ENCODE assay signal across 11 mouse cellular contexts in the genomic region with DNA sequence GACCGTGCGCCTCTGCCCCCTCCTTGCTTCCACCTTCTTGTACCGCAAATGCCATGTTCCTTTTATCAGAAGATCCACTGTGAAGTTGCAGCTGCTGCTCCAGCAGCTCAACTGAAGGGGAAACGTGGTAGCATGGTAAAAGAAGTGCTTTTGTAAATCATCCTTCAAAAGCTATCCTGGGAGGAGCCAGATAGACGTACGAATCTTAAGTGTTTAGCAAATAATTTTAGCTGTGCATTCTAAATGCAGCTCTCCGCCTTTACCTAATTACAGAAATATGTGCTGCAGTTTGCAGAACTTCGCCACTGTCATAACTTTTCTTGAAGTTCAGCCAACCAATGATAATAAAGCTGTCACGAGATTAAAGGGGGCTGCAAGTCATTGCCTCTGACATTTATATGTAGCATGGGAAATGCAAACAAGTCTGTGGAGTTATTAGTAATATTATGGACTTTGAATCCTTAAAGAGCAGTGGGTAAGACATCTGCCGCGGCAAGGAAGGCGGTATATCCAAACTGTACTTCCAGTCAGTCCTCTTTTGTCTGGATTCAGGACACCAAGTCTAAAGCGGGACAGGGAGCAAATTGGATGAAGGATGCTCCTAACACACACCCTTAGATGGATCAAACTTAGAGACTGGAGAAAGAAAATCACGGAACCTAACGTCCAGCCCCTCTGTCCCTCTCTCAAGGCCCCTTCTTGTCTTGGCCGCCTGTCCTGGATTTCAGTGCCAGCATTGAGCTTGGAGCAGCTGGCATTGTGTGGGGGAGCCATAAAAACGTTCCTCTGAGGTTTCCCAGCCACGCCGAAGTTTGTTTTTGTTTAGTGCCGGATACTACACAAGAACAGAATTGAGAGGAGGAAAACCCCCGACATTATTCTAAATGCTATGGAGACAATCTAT.
A peak's percentile ranks its signal among the peaks of the same experiment; 100 is the strongest.
DNase-seq lines count a peak whose midpoint lies in the region; ATAC-seq and TF ChIP-seq lines count a peak whose summit lies in the region.
"Had no signal": no experiment of that assay in that cellular context is flagged by ENCODE, and none has a peak within 500 bp of the region (broad histone marks: within the 10 kb centered on the region; RNA-seq: fewer than 3 reads in every experiment).

No protein-coding gene starts in this region.

- H3K27me3 ChIP-seq in hindbrain, postnatal 0 days (ENCODE audit: insufficient read depth, low read length): no peaks in the 10 kb centered on the region
- H3K27me3 ChIP-seq in hindbrain, embryonic 14.5 days (ENCODE audit: control insufficient read depth, insufficient read depth, low read length): no peaks in the 10 kb centered on the region
- no peaks in the 10 kb centered on the region; the same call in 1 of the 2 replicates for H3K27me3 ChIP-seq in midbrain, postnatal 0 days (ENCODE audit: insufficient read depth, low read length)
- H3K27me3 ChIP-seq in midbrain, embryonic 14.5 days (ENCODE audit: control insufficient read depth, insufficient read depth, low read length): no peaks in the 10 kb centered on the region; the same call in 1 of the 2 replicates
- H3K27me3 ChIP-seq in limb, embryonic 11.5 days (ENCODE audit: control insufficient read depth, insufficient read depth, low read length): no peaks in the 10 kb centered on the region
- no peaks in the 10 kb centered on the region for H3K27me3 ChIP-seq in stomach, embryonic 15.5 days (replicated peaks)

- H3K9ac ChIP-seq in hindbrain, postnatal 0 days (replicated peaks; ENCODE audit: low read length): no peak overlapping the region
- no peak overlapping the region for H3K9ac ChIP-seq in hindbrain, embryonic 14.5 days
- no peak overlapping the region for H3K9ac ChIP-seq in midbrain, postnatal 0 days (replicated peaks; ENCODE audit: low read length, poor library complexity, severe bottlenecking)
- H3K9ac ChIP-seq in midbrain, embryonic 14.5 days (replicated peaks; ENCODE audit: low read length): no peak overlapping the region
- no peak overlapping the region for H3K9ac ChIP-seq in limb, embryonic 11.5 days (ENCODE audit: low read length)
- H3K9ac ChIP-seq in stomach, embryonic 15.5 days: no peak overlapping the region
- H3K9ac ChIP-seq: forebrain, embryonic 13.5 days; midbrain, embryonic 12.5 days had no signal

- 59% methylated on average over 21 of the region's 21 CpGs for WGBS in hindbrain, postnatal 0 days
- WGBS in hindbrain, embryonic 14.5 days: 73% methylated on average over 21 of the region's 21 CpGs
- 70% methylated on average over 21 of the region's 21 CpGs for WGBS in midbrain, postnatal 0 days
- WGBS in midbrain, embryonic 14.5 days: 77% methylated on average over 21 of the region's 21 CpGs
- 48% methylated on average over 21 of the region's 21 CpGs for WGBS in limb, embryonic 11.5 days
- 51% methylated on average over 21 of the region's 21 CpGs for whole genome bisulfite sequencing in stomach, embryonic 15.5 days

- no peaks in the 10 kb centered on the region for H3K4me1 ChIP-seq in hindbrain, postnatal 0 days (ENCODE audit: insufficient read depth, low read length)
- no peaks in the 10 kb centered on the region for H3K4me1 ChIP-seq in hindbrain, embryonic 14.5 days (replicated peaks; ENCODE audit: control insufficient read depth, insufficient read depth, low read length)
- no peaks in the 10 kb centered on the region for H3K4me1 ChIP-seq in midbrain, postnatal 0 days (ENCODE audit: insufficient read depth, low read length)
- H3K4me1 ChIP-seq in midbrain, embryonic 14.5 days (ENCODE audit: control insufficient read depth, insufficient read depth, low read length): no peaks in the 10 kb centered on the region
- H3K4me1 ChIP-seq in limb, embryonic 11.5 days (ENCODE audit: control insufficient read depth, insufficient read depth, low read length): no peaks in the 10 kb centered on the region
- no peaks in the 10 kb centered on the region for H3K4me1 ChIP-seq in stomach, embryonic 15.5 days

- ATAC-seq in hindbrain, postnatal 0 days: 0 out of 2 replicates have a peak, but pooled peaks have one; percentile 47
- no peak for ATAC-seq in hindbrain, embryonic 14.5 days (ENCODE audit: low FRiP score)
- no peak for ATAC-seq in midbrain, postnatal 0 days (ENCODE audit: low FRiP score)
- ATAC-seq in midbrain, embryonic 14.5 days (ENCODE audit: low FRiP score, low TSS enrichment): no peak
- no peak for ATAC-seq in limb, embryonic 11.5 days (ENCODE audit: insufficient number of reproducible peaks, low FRiP score, low TSS enrichment, low read depth)
- ATAC-seq in stomach, embryonic 15.5 days (ENCODE audit: insufficient read depth, low FRiP score, low read depth): no peak
- ATAC-seq: forebrain, embryonic 13.5 days had no signal

- H3K9me3 ChIP-seq in hindbrain, postnatal 0 days (ENCODE audit: low read length): no peaks in the 10 kb centered on the region
- H3K9me3 ChIP-seq in hindbrain, embryonic 14.5 days (ENCODE audit: control insufficient read depth, low read length): no peaks in the 10 kb centered on the region
- no peaks in the 10 kb centered on the region for H3K9me3 ChIP-seq in midbrain, postnatal 0 days (ENCODE audit: low read length)
- no peaks in the 10 kb centered on the region for H3K9me3 ChIP-seq in midbrain, embryonic 14.5 days (ENCODE audit: control insufficient read depth, low read length)
- no peaks in the 10 kb centered on the region for H3K9me3 ChIP-seq in limb, embryonic 11.5 days (ENCODE audit: control insufficient read depth, low read length)
- H3K9me3 ChIP-seq in stomach, embryonic 15.5 days: no peaks in the 10 kb centered on the region
- H3K9me3 ChIP-seq: forebrain, embryonic 13.5 days; midbrain, embryonic 12.5 days had no signal

- H3K4me2 ChIP-seq in hindbrain, postnatal 0 days (ENCODE audit: low read depth, low read length): peak overlapping the region; percentile 33; the same call in 1 of the 2 replicates
- H3K4me2 ChIP-seq in hindbrain, embryonic 14.5 days (replicated peaks): no peak overlapping the region
- no peak overlapping the region for H3K4me2 ChIP-seq in midbrain, postnatal 0 days (ENCODE audit: low read depth, low read length, poor library complexity, severe bottlenecking)
- H3K4me2 ChIP-seq in midbrain, embryonic 14.5 days (ENCODE audit: low read length): no peak overlapping the region
- no peak overlapping the region for H3K4me2 ChIP-seq in limb, embryonic 11.5 days (ENCODE audit: low read depth, severe bottlenecking)
- H3K4me2 ChIP-seq in stomach, embryonic 15.5 days: peak overlapping the region; percentile 8; the same call in 1 of the 2 replicates
- H3K4me2 ChIP-seq: forebrain, embryonic 13.5 days; midbrain, embryonic 12.5 days had no signal

- H3K4me3 ChIP-seq in hindbrain, postnatal 0 days (ENCODE audit: low read length): no peak overlapping the region
- no peak overlapping the region for H3K4me3 ChIP-seq in hindbrain, embryonic 14.5 days (replicated peaks; ENCODE audit: low read length)
- H3K4me3 ChIP-seq in midbrain, postnatal 0 days (ENCODE audit: low read depth, low read length): no peak overlapping the region
- H3K4me3 ChIP-seq in midbrain, embryonic 14.5 days (replicated peaks; ENCODE audit: low read depth, low read length): no peak overlapping the region
- no peak overlapping the region for H3K4me3 ChIP-seq in limb, embryonic 11.5 days (ENCODE audit: low read depth, low read length)
- H3K4me3 ChIP-seq in stomach, embryonic 15.5 days (replicated peaks): no peak overlapping the region
- H3K4me3 ChIP-seq: forebrain, embryonic 13.5 days; midbrain, embryonic 12.5 days had no signal

- no peaks in the 10 kb centered on the region for H3K36me3 ChIP-seq in hindbrain, postnatal 0 days (ENCODE audit: insufficient read depth, low read length)
- H3K36me3 ChIP-seq in hindbrain, embryonic 14.5 days (replicated peaks; ENCODE audit: control insufficient read depth, insufficient read depth): no peaks in the 10 kb centered on the region
- no peaks in the 10 kb centered on the region for H3K36me3 ChIP-seq in midbrain, postnatal 0 days (ENCODE audit: insufficient read depth, low read length)
- H3K36me3 ChIP-seq in midbrain, embryonic 14.5 days (ENCODE audit: control insufficient read depth, insufficient read depth, low read length): no peaks in the 10 kb centered on the region
- H3K36me3 ChIP-seq in limb, embryonic 11.5 days (ENCODE audit: control insufficient read depth, insufficient read depth, low read length): no peaks in the 10 kb centered on the region
- H3K36me3 ChIP-seq in stomach, embryonic 15.5 days: no peaks in the 10 kb centered on the region
- H3K36me3 ChIP-seq: midbrain, embryonic 12.5 days had no signal

- no peak overlapping the region for H3K27ac ChIP-seq in hindbrain, postnatal 0 days
- no peak overlapping the region for H3K27ac ChIP-seq in hindbrain, embryonic 14.5 days
- no peak overlapping the region for H3K27ac ChIP-seq in midbrain, postnatal 0 days (ENCODE audit: low read depth, low read length)
- no peak overlapping the region for H3K27ac ChIP-seq in midbrain, embryonic 14.5 days (replicated peaks; ENCODE audit: low read depth, low read length)
- H3K27ac ChIP-seq in limb, embryonic 11.5 days (replicated peaks; ENCODE audit: low read depth, low read length): no peak overlapping the region
- H3K27ac ChIP-seq in stomach, embryonic 15.5 days: no peak overlapping the region; the same call in 1 of the 2 replicates
- H3K27ac ChIP-seq: forebrain, embryonic 13.5 days; midbrain, embryonic 12.5 days had no signal

- peak; percentile 30 for DNase-seq in hindbrain, postnatal 0 days (ENCODE audit: low spot score)
- no peak for DNase-seq in hindbrain, embryonic 14.5 days (ENCODE audit: low spot score)
- DNase-seq in midbrain, postnatal 0 days (ENCODE audit: low spot score): peak; percentile 37
- no peak for DNase-seq in midbrain, embryonic 14.5 days
- DNase-seq in limb, embryonic 11.5 days (ENCODE audit: low spot score): peak; percentile 38
- no peak for DNase-seq in gastrocnemius, postnatal 10 days
- no peak for DNase-seq in liver
- DNase-seq: thymus, postnatal 36 days had no signal

- no peak for TF ChIP-seq CTCF in hindbrain, postnatal 0 days (IDR thresholded peaks at IDR 0.05; ENCODE audit: low read depth)
- no peak for TF ChIP-seq CTCF in midbrain, postnatal 0 days (IDR thresholded peaks at IDR 0.05)

Comparison
In these comparisons a context has a peak if more than half of its experiments do, and no peak if none do; other contexts are left out.
1. DNase-seq: peak in hindbrain, postnatal 0 days (single experiment), midbrain, postnatal 0 days (single experiment) and limb, embryonic 11.5 days (single experiment); none in hindbrain, embryonic 14.5 days (single experiment), midbrain, embryonic 14.5 days (single experiment), gastrocnemius, postnatal 10 days (single experiment) and liver (single experiment).
2. H3K4me2 ChIP-seq: peak in hindbrain, postnatal 0 days (single experiment) and stomach, embryonic 15.5 days (single experiment); none in hindbrain, embryonic 14.5 days (single experiment), midbrain, postnatal 0 days (single experiment), midbrain, embryonic 14.5 days (single experiment) and limb, embryonic 11.5 days (single experiment).